Mouse (Mus musculus) C3H10T1/2 (cell line): ENCODE measurements around the gene Pfkm. TPM values are rescaled to one million over a fixed set of nuclear protein-coding genes. Genes with fewer than 3 reads are reported as not detected.

Experiments used
- polyA plus RNA-seq, 2 experiments: library from polyadenylated mRNA; unstranded; fragments of >200 nt; fragmentation: generic; extraction: Trizol; gene quantifications; one replicate each; pipeline ENCODE4 v1.2.1; 2012; ENCODE audit warnings: missing spikeins in 2 of 2

The Pfkm gene
- polyA plus RNA-seq: 100 to 1,000 TPM in 1 of 2 experiments, 10 to 100 TPM in 1; 31.0 to 113 TPM

DNA sequence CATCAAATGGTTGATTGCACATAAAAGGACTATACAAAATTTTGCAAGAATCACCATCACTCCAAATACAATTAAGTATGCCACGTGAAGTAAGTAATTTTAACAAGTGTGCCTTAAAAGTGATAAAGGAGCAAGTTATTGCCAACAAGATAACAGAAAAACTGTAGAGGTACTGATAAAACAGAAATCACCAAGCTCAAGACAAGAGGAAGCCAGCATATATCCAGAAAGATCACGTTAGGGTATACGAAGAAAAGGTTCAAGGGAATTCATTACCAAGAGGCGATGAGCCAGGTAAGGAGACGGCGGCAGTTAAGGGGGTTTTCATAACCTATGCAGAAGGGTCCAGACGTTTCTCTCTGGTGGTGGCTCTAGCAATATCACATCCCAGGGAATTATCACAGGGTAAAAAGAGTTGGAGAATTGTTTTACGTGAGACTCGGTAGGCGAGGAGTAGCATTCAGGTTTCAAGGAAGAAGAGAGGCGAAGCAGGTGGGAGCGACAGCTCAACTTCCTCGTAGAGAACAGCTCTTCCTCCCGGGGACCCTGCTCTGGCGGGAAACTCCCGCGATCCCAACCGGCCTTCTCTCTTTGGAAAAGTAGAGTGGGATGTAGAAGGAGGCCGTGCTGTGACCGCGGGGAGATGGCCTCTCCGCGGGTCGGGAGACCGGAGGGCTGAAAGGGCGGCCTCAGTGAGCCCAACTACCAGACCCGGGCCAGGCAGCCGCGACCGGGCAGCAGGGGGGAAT, at the start of gene Pfkm:
Gene Pfkm, plus strand, starts transcription at position 218 of the 749 bp plus-strand sequence.

DNA sequence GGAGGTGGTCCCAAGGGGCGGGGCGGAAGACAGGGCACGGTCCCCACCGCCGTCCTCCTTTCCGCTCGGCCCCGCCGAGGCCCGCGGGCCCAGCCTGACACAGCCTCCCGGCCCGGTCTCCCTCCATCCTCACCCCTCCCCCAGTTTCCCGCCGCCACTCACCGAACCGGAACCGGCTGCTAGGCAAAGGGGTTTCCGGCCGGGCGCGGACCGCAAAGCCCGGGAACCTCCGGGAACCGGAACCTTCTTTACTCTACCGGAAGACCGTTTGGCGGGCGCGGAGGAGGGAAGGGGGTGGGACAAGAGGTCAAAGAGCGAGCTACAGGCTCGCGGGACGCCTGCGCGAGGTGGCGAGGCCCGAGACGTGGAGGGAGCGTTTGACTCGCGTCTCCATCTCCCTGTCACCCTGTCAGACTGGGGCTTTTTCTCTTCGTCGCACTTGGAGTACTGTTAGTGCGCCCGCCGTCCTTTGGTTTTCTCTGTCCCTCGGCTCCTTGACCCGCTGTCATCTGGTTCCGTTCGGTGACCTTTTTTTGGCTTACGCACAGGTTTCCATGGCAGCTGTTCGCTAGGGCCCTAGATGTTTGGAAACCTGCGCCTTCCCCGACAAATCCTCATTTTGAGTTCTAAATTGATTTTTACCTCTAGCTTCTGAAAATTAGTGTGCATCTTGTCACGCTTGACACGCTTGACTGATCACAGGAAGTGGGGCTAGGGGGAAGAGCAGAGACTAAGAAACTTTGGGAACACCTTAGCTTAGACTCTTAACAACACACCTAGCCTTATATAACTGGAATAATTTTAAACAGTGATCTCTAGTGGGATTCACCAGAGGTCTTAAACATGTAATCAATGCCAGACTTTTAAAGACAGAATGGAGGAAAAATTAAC, 977 bp downstream of the Pfkm start, which contains the start of gene Senp1:
Gene Senp1, minus strand, starts transcription at position 624 of the 891 bp plus-strand sequence.

DNA sequence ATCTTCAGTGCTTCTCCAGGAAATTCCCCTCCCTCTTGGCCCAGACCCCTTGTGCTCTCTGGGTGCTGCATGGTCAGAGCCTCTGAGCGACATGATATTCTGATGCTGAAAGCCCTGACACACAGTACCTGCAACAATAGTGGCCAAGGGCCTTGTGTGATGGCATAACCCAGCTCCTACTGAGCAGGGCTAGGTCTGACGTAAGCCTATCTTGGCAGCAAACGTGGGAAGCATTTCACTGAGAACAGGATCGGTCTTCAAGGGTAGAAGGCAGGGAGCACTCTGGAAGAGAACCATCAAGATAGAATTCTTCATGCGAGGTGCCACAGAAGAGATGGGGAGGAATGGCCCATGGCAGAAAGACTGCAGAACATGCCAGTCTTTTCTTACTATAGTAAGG, 73.1 kb downstream of the Pfkm start, which contains the start of gene Asb8:
Gene Asb8, minus strand, starts transcription at position 101 of the 400 bp plus-strand sequence.

DNA sequence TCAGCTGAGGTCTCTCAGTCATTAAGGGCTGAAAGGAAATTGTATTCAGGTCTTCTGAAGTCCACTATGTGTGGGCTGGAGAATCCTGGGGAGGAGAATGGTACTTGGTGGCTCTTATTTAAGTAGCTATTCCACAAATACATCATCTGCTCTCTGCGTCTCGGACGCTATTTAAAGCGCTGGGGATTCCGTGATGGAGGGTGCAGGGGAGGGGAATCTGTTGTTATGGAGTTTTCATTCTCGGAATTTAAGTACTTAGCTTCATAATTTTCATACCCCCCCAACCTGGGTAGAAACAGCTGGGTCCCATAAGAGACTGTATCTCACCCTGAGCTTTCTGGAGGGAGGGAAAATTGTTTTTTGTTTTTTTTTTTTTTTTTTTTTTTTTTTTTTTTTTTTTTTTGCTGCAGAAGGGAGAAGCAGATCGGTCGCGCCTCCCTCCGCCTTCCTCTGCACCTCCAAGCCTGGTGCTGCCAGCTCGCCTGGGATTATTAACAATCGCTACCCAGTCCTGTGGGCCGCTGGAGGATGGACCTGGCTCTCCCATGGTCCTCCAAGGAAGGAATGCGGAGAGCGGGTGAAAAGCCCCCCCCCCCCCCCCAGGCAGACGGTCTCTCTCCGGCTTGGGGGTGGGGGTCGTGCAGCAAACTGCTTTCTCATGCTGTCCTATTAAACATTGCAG, 74.7 kb downstream of the Pfkm start, which contains the start of gene Ccdc184:
Gene Ccdc184, plus strand, starts transcription at position 196 of the 682 bp plus-strand sequence.

Other genes with a start within 250 kb of the Pfkm start
- gene Hdac7, start 248.1 kb upstream of the Pfkm start, polyA plus RNA-seq: 10 to 100 TPM; 64.5 to 86.6 TPM
- 10 to 100 TPM in 1 of 2 experiments, 1 to 10 TPM in 1; 3.6 to 18.0 TPM for gene Vdr, start 182.0 kb upstream of the Pfkm start, polyA plus RNA-seq
- gene Tmem106c, start 128.4 kb upstream of the Pfkm start, polyA plus RNA-seq: 10 to 100 TPM; 36.3 to 77.7 TPM
- 10 to 100 TPM; 17.3 to 25.2 TPM for gene Col2a1, start 87.9 kb upstream of the Pfkm start, polyA plus RNA-seq
- 10 to 100 TPM in 1 of 2 experiments, 1 to 10 TPM in 1; 3.6 to 11.2 TPM for gene Senp1, start 1.2 kb downstream of the Pfkm start, polyA plus RNA-seq
- 10 to 100 TPM; 18.4 to 40.3 TPM for gene Asb8, start 73.0 kb downstream of the Pfkm start, polyA plus RNA-seq
- gene Ccdc184, start 74.6 kb downstream of the Pfkm start, polyA plus RNA-seq: 1 to 10 TPM; 2.8 to 6.3 TPM
- not detected for gene Olfr288, start 103.0 kb downstream of the Pfkm start, polyA plus RNA-seq
- gene Gm44579, start 128.4 kb downstream of the Pfkm start, polyA plus RNA-seq: not detected
- gene Olfr287, start 128.5 kb downstream of the Pfkm start, polyA plus RNA-seq: under 1 TPM in 1 of 2 experiments, not detected in 1; 0.70 TPM
- not detected for gene Olfr286, start 141.9 kb downstream of the Pfkm start, polyA plus RNA-seq
- not detected for gene H1fnt, start 164.7 kb downstream of the Pfkm start, polyA plus RNA-seq
- gene Zfp641, start 203.6 kb downstream of the Pfkm start, polyA plus RNA-seq: under 1 TPM in 1 of 2 experiments, not detected in 1; 0.02 TPM
- not detected for gene Olfr285, start 224.8 kb downstream of the Pfkm start, polyA plus RNA-seq
- gene Olfr284, start 248.4 kb downstream of the Pfkm start, polyA plus RNA-seq: not detected